Mouse (Mus musculus) liver, postnatal 0 days (tissue): ENCODE results near the gene Fermt3.

Experiments used
- CTCF ChIP-seq: sonication (generic); IDR thresholded peaks from 2 replicates; pipeline ENCODE4 v1.5.1; 2016; ENCODE audit warnings: antibody characterized with exemption, low read depth
- EP300 ChIP-seq: IDR thresholded peaks from 2 replicates; pipeline ENCODE4 v1.6.1; 2016; ENCODE audit warnings: antibody characterized with exemption, low read depth, mild to moderate bottlenecking

- TF ChIP-seq EP300, result no peak
- TF ChIP-seq CTCF, result no peak
These were observed 47.6 kb downstream of the Fermt3 start for GRCm38 (mm10) chr19:6971644-6972043.
